Mouse (Mus musculus) adrenal gland, postnatal 14 days (tissue): ENCODE measurements around the gene Pde10a. TPM values are rescaled to one million over a fixed set of nuclear protein-coding genes. Genes with fewer than 3 reads are reported as not detected.

Experiments used
- DNase-seq: peaks from one replicate; pipeline ENCODE4 v3.0.0; 2021; ENCODE audit warnings: mixed read lengths
- long read RNA-seq, 2 experiments: library from polyadenylated mRNA; stranded (forward); transcript quantifications; one replicate each; pipeline ENCODE4 v2.0.0; 2021
- total RNA-seq: library from RNA; stranded (reverse); gene quantifications from 2 replicates; pipeline ENCODE4 v1.2.3, GENCODE M21; 2021

Gene Pde10a
- 25.0 and 33.0 TPM in 2 replicates for total RNA-seq
- long read RNA-seq, experiment 1, partial matches to known transcripts, result 0 of 5 reads
- long read RNA-seq, experiment 1, other reads (novel, unspliced or antisense), result 5 of 5 reads
- long read RNA-seq, experiment 2, full-length matches to known transcripts, result 1 of 3 reads
- long read RNA-seq, experiment 2, partial matches to known transcripts, result 0 of 3 reads
- long read RNA-seq, experiment 2, other reads (novel, unspliced or antisense), result 2 of 3 reads

- peak; percentile 47 for DNase-seq
Observed at GRCm38 (mm10) chr17:8525225-8525721, at the start of gene Pde10a. Pde10a (plus strand) TSS chr17:8525372.

- DNase-seq, result no peak
Observed at GRCm38 (mm10) chr17:8478554-8478953, 46.6 kb upstream of the Pde10a start.

GRCm38 (mm10) chr17:8479493-8480128, 45.6 kb upstream of the Pde10a start:
- DNase-seq, result no peak

- no peak for DNase-seq
Observed at GRCm38 (mm10) chr17:8481797-8482196, 43.4 kb upstream of the Pde10a start.

GRCm38 (mm10) chr17:8482876-8483275, 42.3 kb upstream of the Pde10a start:
- no peak for DNase-seq

- DNase-seq, result peak; percentile 21
Observed at GRCm38 (mm10) chr17:8484246-8484645, 40.9 kb upstream of the Pde10a start.

- peak; percentile 79 for DNase-seq
Observed at GRCm38 (mm10) chr17:8485146-8485545, 40.0 kb upstream of the Pde10a start.

GRCm38 (mm10) chr17:8487824-8488223, 37.3 kb upstream of the Pde10a start:
- DNase-seq, result peak; percentile 72

- DNase-seq, result no peak
Observed at GRCm38 (mm10) chr17:8490971-8491370, 34.2 kb upstream of the Pde10a start.

- DNase-seq, result no peak
Observed at GRCm38 (mm10) chr17:8493461-8493860, 31.7 kb upstream of the Pde10a start.

GRCm38 (mm10) chr17:8498151-8498550, 27.0 kb upstream of the Pde10a start:
- DNase-seq, result no peak

- DNase-seq, result no peak
Observed at GRCm38 (mm10) chr17:8498655-8499054, 26.5 kb upstream of the Pde10a start.

- DNase-seq, result no peak
Observed at GRCm38 (mm10) chr17:8499564-8500117, 25.5 kb upstream of the Pde10a start.

GRCm38 (mm10) chr17:8504381-8504780, 20.8 kb upstream of the Pde10a start:
- no peak for DNase-seq

GRCm38 (mm10) chr17:8505669-8506426, 19.3 kb upstream of the Pde10a start:
- peak; percentile 95 for DNase-seq

- no peak for DNase-seq
Observed at GRCm38 (mm10) chr17:8506726-8507125, 18.4 kb upstream of the Pde10a start.

- no peak for DNase-seq
Observed at GRCm38 (mm10) chr17:8507654-8508053, 17.5 kb upstream of the Pde10a start.

GRCm38 (mm10) chr17:8508305-8509141, 16.6 kb upstream of the Pde10a start:
- peak; percentile 92 for DNase-seq

GRCm38 (mm10) chr17:8516006-8516405, 9.2 kb upstream of the Pde10a start:
- no peak for DNase-seq

GRCm38 (mm10) chr17:8523986-8524385, 1.2 kb upstream of the Pde10a start:
- peak; percentile 29 for DNase-seq

- peak; percentile 94 for DNase-seq
Observed at GRCm38 (mm10) chr17:8524387-8525165, 596 bp upstream of the Pde10a start.
